Mouse (Mus musculus) brain, embryonic 14.5 days (tissue): Measurements from ENCODE around the gene Klk1.

Experiments
- CTCF ChIP-seq: fragments of 200-500 bp; IDR thresholded peaks from 2 replicates; pipeline ENCODE4 v1.5.1; 2012; ENCODE audit warnings: inconsistent platforms, mild to moderate bottlenecking, moderate library complexity, borderline replicate concordance; ENCODE audit not compliant: insufficient read depth, insufficient read length; ENCODE audit errors: extremely low read depth
- POLR2A ChIP-seq: fragments of 200-500 bp; IDR thresholded peaks from 2 replicates; pipeline ENCODE4 v1.6.1; 2012; ENCODE audit warnings: mild to moderate bottlenecking, inconsistent platforms, borderline replicate concordance; ENCODE audit not compliant: poor library complexity, insufficient read depth, insufficient read length, severe bottlenecking; ENCODE audit errors: extremely low read depth

- TF ChIP-seq CTCF (no peak), POLR2A (no peak)
These were observed at the start of gene Klk1 for GRCm38 (mm10) chr7:44225076-44225475.
